13 mouse cellular contexts compared by ENCODE assay signal in the genomic region with DNA sequence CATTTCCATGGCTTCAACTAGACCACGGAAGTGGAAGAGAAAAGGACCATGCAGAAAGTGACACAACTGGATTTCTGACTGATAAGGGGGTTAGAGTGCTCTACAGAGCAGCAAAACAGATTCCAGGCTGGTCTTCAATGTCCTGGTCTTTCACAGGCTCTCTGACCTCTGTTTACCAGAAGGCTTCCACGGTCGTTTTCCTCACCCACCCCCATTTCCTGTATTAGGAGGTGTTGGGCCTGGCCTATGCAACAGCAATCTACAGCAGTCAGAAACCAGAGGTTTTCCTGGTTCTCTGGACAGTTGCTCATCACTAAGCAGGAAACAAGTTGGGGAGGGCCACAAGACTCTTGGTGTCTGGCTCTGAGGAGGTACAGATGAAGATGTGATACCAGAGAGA.
DNase-seq lines count a peak whose midpoint lies in the region; ATAC-seq and TF ChIP-seq lines count a peak whose summit lies in the region.
"Had no signal": no experiment of that assay in that cellular context is flagged by ENCODE, and none has a peak within 500 bp of the region (broad histone marks: within the 10 kb centered on the region; RNA-seq: fewer than 3 reads in every experiment).

No protein-coding gene starts in this region.

- H3K9ac ChIP-seq in heart, embryonic 14.5 days (ENCODE audit: low read length) = no peak overlapping the region
- no peak overlapping the region for H3K9ac ChIP-seq in liver, embryonic 14.5 days (replicated peaks)
- H3K9ac ChIP-seq in forebrain, embryonic 12.5 days = no peak overlapping the region
- H3K9ac ChIP-seq: limb, embryonic 13.5 days had no signal

- H3K4me2 ChIP-seq in heart, embryonic 14.5 days (ENCODE audit: low read length) = no peak overlapping the region
- H3K4me2 ChIP-seq in liver, embryonic 14.5 days (ENCODE audit: low read depth) = peak overlapping the region; percentile 53; the same call in 1 of the 2 replicates
- no peak overlapping the region for H3K4me2 ChIP-seq in forebrain, embryonic 12.5 days
- H3K4me2 ChIP-seq: limb, embryonic 13.5 days had no signal

- H3K9me3 ChIP-seq in heart, embryonic 14.5 days (ENCODE audit: control insufficient read depth, low read length) = no peaks in the 10 kb centered on the region
- no peaks in the 10 kb centered on the region for H3K9me3 ChIP-seq in liver, embryonic 14.5 days (ENCODE audit: control insufficient read depth, low read length)
- H3K9me3 ChIP-seq in forebrain, embryonic 12.5 days = no peaks in the 10 kb centered on the region
- H3K9me3 ChIP-seq: limb, embryonic 13.5 days had no signal

- WGBS in heart, embryonic 14.5 days = 23% methylated on average over 3 of the region's 3 CpGs
- 3% methylated on average over 3 of the region's 3 CpGs for WGBS in liver, embryonic 14.5 days (ENCODE audit: insufficient replicate concordance)
- 65% methylated on average over 3 of the region's 3 CpGs for WGBS in forebrain, embryonic 12.5 days

- no peak for ATAC-seq in heart, embryonic 14.5 days (ENCODE audit: insufficient number of reproducible peaks, insufficient read depth, low FRiP score, low read depth)
- no peak for ATAC-seq in liver, embryonic 14.5 days (ENCODE audit: insufficient read depth)
- no peak for ATAC-seq in forebrain, embryonic 12.5 days (ENCODE audit: low FRiP score)
- ATAC-seq: CD4-positive, CD25-positive, alpha-beta regulatory T cell, adult 4 months had no signal

- TF ChIP-seq POLR2A in testis, adult 2 months (IDR thresholded peaks at IDR 0.05; ENCODE audit: control insufficient read depth, low read depth, low read length) = no peak

- H3K4me1 ChIP-seq in heart, embryonic 14.5 days (ENCODE audit: control insufficient read depth in 2 of 2, insufficient read depth in 2 of 2, low read length in 2 of 2) = peaks cover 3 to 12% of the 10 kb centered on the region in 2 experiments; a peak in 2 of 4 replicates
- H3K4me1 ChIP-seq in testis, adult 2 months (ENCODE audit: control insufficient read depth, insufficient read depth, low read length) = peaks cover 5% of the 10 kb centered on the region; the same call in 1 of the 2 replicates
- peaks cover 28% of the 10 kb centered on the region in 2 experiments for H3K4me1 ChIP-seq in liver, embryonic 14.5 days (replicated peaks; ENCODE audit: control insufficient read depth in 2 of 2, insufficient read depth in 2 of 2, low read length in 1 of 2)
- peaks cover 7% of the 10 kb centered on the region; the same call in 1 of the 2 replicates for H3K4me1 ChIP-seq in forebrain, embryonic 12.5 days
- H3K4me1 ChIP-seq: limb, embryonic 13.5 days had no signal

- TF ChIP-seq CTCF in testis, adult 2 months (IDR thresholded peaks at IDR 0.05; ENCODE audit: control insufficient read depth, insufficient read depth, insufficient replicate concordance, low read depth, low read length) = no peak
- TF ChIP-seq CTCF in liver, embryonic 14.5 days (IDR thresholded peaks at IDR 0.05; ENCODE audit: low read depth) = no peak

- DNase-seq in heart, postnatal 4 days = no peak
- no peak for DNase-seq in testis, postnatal 10 days (ENCODE audit: low spot score)
- no peak for DNase-seq in liver, embryonic 14.5 days (ENCODE audit: low read depth in 3 of 3, low spot score in 3 of 3)
- DNase-seq in urinary bladder, postnatal 36 days (ENCODE audit: low spot score in 2 of 2) = no peak
- DNase-seq in layer of hippocampus, postnatal 10 days (ENCODE audit: low spot score in 2 of 2) = no peak
- DNase-seq: cerebellum, adult 8-10 months; gastrocnemius, postnatal 36 days; kidney, postnatal 4 days had no signal

- no peak for TF ChIP-seq EP300 in liver, embryonic 14.5 days (IDR thresholded peaks at IDR 0.05; ENCODE audit: low read depth)

- peak overlapping the region; percentile 26 to 55 for H3K27ac ChIP-seq in heart, embryonic 14.5 days (replicated peaks in 1 of 2; ENCODE audit: control insufficient read depth in 1 of 2, insufficient read depth in 1 of 2, low read depth in 2 of 2, low read length in 2 of 2)
- H3K27ac ChIP-seq in testis, adult 2 months (ENCODE audit: control insufficient read depth, insufficient read depth, low read depth, low read length) = peak overlapping the region; percentile 78
- H3K27ac ChIP-seq in liver, embryonic 14.5 days = peak overlapping the region; percentile 1
- no peak overlapping the region for H3K27ac ChIP-seq in forebrain, embryonic 12.5 days
- H3K27ac ChIP-seq: limb, embryonic 13.5 days had no signal

- H3K4me3 ChIP-seq in heart, embryonic 14.5 days (ENCODE audit: control insufficient read depth in 1 of 2, insufficient read depth in 1 of 2, low read depth in 1 of 2, low read length in 2 of 2) = no peak overlapping the region
- H3K4me3 ChIP-seq in testis, adult 2 months (ENCODE audit: control insufficient read depth, low read depth, low read length) = no peak overlapping the region
- H3K4me3 ChIP-seq in liver, embryonic 14.5 days (ENCODE audit: insufficient read depth in 1 of 2, low read depth in 2 of 2, low read length in 2 of 2) = no peak overlapping the region
- H3K4me3 ChIP-seq in forebrain, embryonic 12.5 days (replicated peaks) = no peak overlapping the region
- H3K4me3 ChIP-seq: limb, embryonic 13.5 days had no signal

- no peaks in the 10 kb centered on the region for H3K36me3 ChIP-seq in heart, embryonic 14.5 days (ENCODE audit: control insufficient read depth, insufficient read depth, low read length)
- no peaks in the 10 kb centered on the region for H3K36me3 ChIP-seq in testis, adult 2 months (ENCODE audit: control insufficient read depth, insufficient read depth, low read length)
- H3K36me3 ChIP-seq in liver, embryonic 14.5 days (replicated peaks; ENCODE audit: control insufficient read depth, insufficient read depth, low read depth) = no peaks in the 10 kb centered on the region
- H3K36me3 ChIP-seq in forebrain, embryonic 12.5 days (replicated peaks) = no peaks in the 10 kb centered on the region
- H3K36me3 ChIP-seq: limb, embryonic 13.5 days had no signal

- H3K27me3 ChIP-seq in heart, embryonic 14.5 days (ENCODE audit: control insufficient read depth, insufficient read depth, low read length) = no peaks in the 10 kb centered on the region
- no peaks in the 10 kb centered on the region for H3K27me3 ChIP-seq in testis, adult 2 months (ENCODE audit: control insufficient read depth, insufficient read depth, low read length)
- H3K27me3 ChIP-seq in liver, embryonic 14.5 days (ENCODE audit: control insufficient read depth, insufficient read depth, low read length) = no peaks in the 10 kb centered on the region
- H3K27me3 ChIP-seq in forebrain, embryonic 12.5 days = no peaks in the 10 kb centered on the region
- H3K27me3 ChIP-seq: limb, embryonic 13.5 days had no signal
